Mouse (Mus musculus) C2C12 (cell line): ENCODE results near the gene Smim1.

ENCODE experiments used
- CTCF ChIP-seq: IDR thresholded peaks from one replicate; pipeline ENCODE4 v1.5.1; 2011; ENCODE audit not compliant: control insufficient read depth, insufficient read depth, insufficient read length
- MAX ChIP-seq: IDR thresholded peaks from one replicate; pipeline ENCODE4 v1.6.1; 2011; ENCODE audit warnings: mild to moderate bottlenecking, control low read depth
- MYOD1 ChIP-seq: IDR thresholded peaks from one replicate; pipeline ENCODE4 v1.6.1; 2011; ENCODE audit warnings: low read depth; ENCODE audit not compliant: control insufficient read depth, insufficient read length
- USF1 ChIP-seq: IDR thresholded peaks from one replicate; pipeline ENCODE4 v1.6.1; 2011; ENCODE audit warnings: low read depth, mild to moderate bottlenecking, control low read depth, moderate library complexity

DNA sequence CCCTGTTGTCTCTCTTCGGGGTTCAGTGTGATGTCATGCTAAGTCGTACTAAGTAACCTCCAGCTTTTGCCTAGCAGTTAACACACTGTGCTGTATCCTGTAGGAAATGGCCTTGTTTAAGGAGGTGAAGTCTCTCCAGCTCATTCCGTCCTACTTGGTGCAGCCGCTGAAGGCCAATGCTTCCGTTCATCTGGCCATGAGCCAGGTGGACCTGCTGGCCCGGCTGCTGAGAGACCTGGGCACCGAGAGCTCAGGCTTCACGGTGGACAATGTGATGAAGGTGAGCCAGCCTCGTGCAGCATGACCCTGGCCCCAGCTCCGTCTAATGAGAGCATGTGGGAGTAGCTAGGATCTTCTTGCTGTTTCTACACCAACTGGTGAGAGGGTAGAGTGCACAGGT, 33.3 kb downstream of the Smim1 start:
- TF ChIP-seq USF1 (no peak), MAX (no peak), MYOD1 (no peak), CTCF (no peak)
